Mouse (Mus musculus) forebrain, embryonic 12.5 days (tissue): Measurements from ENCODE around the gene Gad1. TPM values are rescaled to one million over a fixed set of nuclear protein-coding genes. Genes with fewer than 3 reads are reported as not detected.
A peak's percentile ranks its signal among the peaks of the same experiment; 100 is the strongest.

ENCODE experiments used
- ATAC-seq: fragments of 200-750 bp; cut with Nextera tagmentation; 2 replicates; pipeline ENCODE4 v1.8.0; 2017; ENCODE audit warnings: moderate TSS enrichment; ENCODE audit not compliant: low FRiP score
- H3K27ac ChIP-seq: fragments of 300-500 bp; sonication (generic); 2 replicates; pipeline ENCODE4 v1.5.1; 2016; ENCODE audit warnings: mild to moderate bottlenecking
- H3K27me3 ChIP-seq: fragments of 300-500 bp; sonication (generic); 2 replicates; pipeline ENCODE4 v1.6.1; 2016; ENCODE audit warnings: mild to moderate bottlenecking
- H3K36me3 ChIP-seq: fragments of 300-500 bp; sonication (generic); replicated peaks from 2 replicates; pipeline ENCODE4 v1.6.1; 2016; ENCODE audit warnings: mild to moderate bottlenecking
- H3K4me1 ChIP-seq: fragments of 300-500 bp; sonication (generic); 2 replicates; pipeline ENCODE4 v1.6.1; 2016
- H3K4me2 ChIP-seq: fragments of 300-500 bp; sonication (generic); 2 replicates; pipeline ENCODE4 v1.6.1; 2016; ENCODE audit warnings: mild to moderate bottlenecking, moderate library complexity
- H3K4me3 ChIP-seq: fragments of 300-500 bp; sonication (generic); replicated peaks from 2 replicates; pipeline ENCODE4 v1.5.1; 2016; ENCODE audit warnings: mild to moderate bottlenecking
- H3K9ac ChIP-seq: fragments of 300-500 bp; sonication (generic); 2 replicates; pipeline ENCODE4 v1.6.1; 2016; ENCODE audit warnings: mild to moderate bottlenecking
- H3K9me3 ChIP-seq: fragments of 300-500 bp; sonication (generic); 2 replicates; pipeline ENCODE4 v1.6.1; 2016
- WGBS: fragments of 180-500 bp; shearing (Covaris S2); methylation state at CpG from one replicate; pipeline ENCODE4 v1.1.7; 2016; 5-methylcytosine and 5-hydroxymethylcytosine counted together
- polyA plus RNA-seq: library from polyadenylated mRNA; unstranded; fragments of >200 nt; fragmentation: Nextera tagmentation; extraction: Ambion mirVana; gene quantifications from 2 replicates; pipeline ENCODE4 v1.2.1, GENCODE M21; 2016

The Gad1 gene
- polyA plus RNA-seq, 1 experiment from 2014 or later: 24.2 TPM

DNA sequence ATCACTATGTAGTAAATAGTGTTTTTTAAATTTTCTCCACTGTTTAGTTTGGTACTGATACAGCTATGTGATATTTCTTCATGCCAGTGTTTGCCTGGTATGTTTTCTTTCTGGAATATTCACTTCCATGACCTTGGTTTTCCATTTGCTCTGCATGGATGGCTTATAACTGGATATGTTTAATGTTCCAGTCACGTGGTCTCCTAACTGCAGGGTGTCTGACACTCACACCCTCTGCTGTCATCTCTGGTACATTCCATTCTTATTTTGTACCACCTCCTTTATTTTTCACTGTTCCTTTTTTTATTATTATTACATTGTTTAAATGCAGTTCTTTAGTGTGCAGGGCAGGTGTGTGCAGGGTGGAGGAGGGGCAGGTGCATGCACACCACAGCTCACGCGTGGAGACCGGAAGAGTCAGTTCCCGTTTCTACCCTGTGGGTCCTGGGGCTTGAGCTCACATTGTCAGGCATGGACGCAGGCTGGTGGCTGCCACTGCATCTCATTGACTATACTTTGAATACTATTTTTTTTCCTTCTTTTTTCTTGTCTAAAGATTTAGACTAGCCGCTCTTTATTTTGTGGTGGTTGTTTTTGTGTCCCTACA, 62.0 kb downstream of the Gad1 start:
- 90% methylated on average over 7 of the region's 7 CpGs for WGBS
- no peak for ATAC-seq
- no peak overlapping the region for H3K4me3 ChIP-seq
- no peak overlapping the region for H3K27ac ChIP-seq
- no peaks in the 10 kb centered on the region for H3K4me1 ChIP-seq
- H3K9ac ChIP-seq: no peak overlapping the region
- no peak overlapping the region for H3K4me2 ChIP-seq
- H3K36me3 ChIP-seq: no peaks in the 10 kb centered on the region
- no peaks in the 10 kb centered on the region for H3K9me3 ChIP-seq
- no peaks in the 10 kb centered on the region for H3K27me3 ChIP-seq

- Histone ChIP-seq H3K4me3 (no peak overlapping the region), H3K27me3 (no peaks in the 10 kb centered on the region), H3K4me2 (no peak overlapping the region), H3K4me1 (no peaks in the 10 kb centered on the region), H3K27ac (no peak overlapping the region), H3K9me3 (no peaks in the 10 kb centered on the region), H3K36me3 (no peaks in the 10 kb centered on the region), H3K9ac (no peak overlapping the region)
- ATAC-seq: no peak
- WGBS: 68% methylated on average over 2 of the region's 2 CpGs
Observed at GRCm38 (mm10) chr2:70616076-70616475, 63.2 kb downstream of the Gad1 start.

DNA sequence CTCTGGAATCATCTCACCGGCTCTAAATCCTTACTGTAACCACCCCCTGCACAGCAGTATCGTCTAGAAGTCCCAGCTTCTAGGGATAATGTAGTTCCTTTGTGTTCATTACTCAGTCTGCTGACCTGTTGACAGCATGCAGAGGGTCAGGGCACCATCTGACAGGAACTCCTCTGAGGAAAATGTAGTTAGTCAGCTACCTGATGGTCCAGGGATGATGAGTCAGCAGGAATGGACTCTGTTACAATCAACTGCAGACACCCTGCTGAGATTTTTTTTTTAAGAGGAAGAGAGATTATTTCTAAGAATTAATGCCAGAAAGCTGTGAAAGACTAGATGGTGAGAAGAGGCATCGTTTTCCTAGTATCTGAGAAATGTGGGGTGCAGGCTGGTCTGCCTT, 63.7 kb downstream of the Gad1 start:
- Histone ChIP-seq H3K4me2 (no peak overlapping the region), H3K4me1 (no peaks in the 10 kb centered on the region), H3K4me3 (no peak overlapping the region), H3K36me3 (no peaks in the 10 kb centered on the region), H3K9ac (no peak overlapping the region), H3K27me3 (no peaks in the 10 kb centered on the region), H3K9me3 (no peaks in the 10 kb centered on the region), H3K27ac (no peak overlapping the region)
- ATAC-seq: no peak
- WGBS: 81% methylated on average over 3 of the region's 3 CpGs

GRCm38 (mm10) chr2:70619232-70619835, 66.5 kb downstream of the Gad1 start:
- no peak overlapping the region for H3K4me2 ChIP-seq
- H3K4me3 ChIP-seq: no peak overlapping the region
- WGBS: 80% methylated on average over 6 of the region's 6 CpGs
- H3K36me3 ChIP-seq: no peaks in the 10 kb centered on the region
- no peak for ATAC-seq
- no peaks in the 10 kb centered on the region for H3K9me3 ChIP-seq
- H3K4me1 ChIP-seq: no peaks in the 10 kb centered on the region
- no peaks in the 10 kb centered on the region for H3K27me3 ChIP-seq
- H3K27ac ChIP-seq: no peak overlapping the region
- no peak overlapping the region for H3K9ac ChIP-seq

- H3K9ac ChIP-seq: no peak overlapping the region
- H3K27ac ChIP-seq: no peak overlapping the region
- H3K9me3 ChIP-seq: no peaks in the 10 kb centered on the region
- WGBS: 8% methylated on average over 6 of the region's 6 CpGs
- no peaks in the 10 kb centered on the region for H3K27me3 ChIP-seq
- H3K36me3 ChIP-seq: no peaks in the 10 kb centered on the region
- H3K4me1 ChIP-seq: no peaks in the 10 kb centered on the region
- no peak for ATAC-seq
- H3K4me2 ChIP-seq: no peak overlapping the region
- H3K4me3 ChIP-seq: no peak overlapping the region
Observed at GRCm38 (mm10) chr2:70620225-70620624, 67.4 kb downstream of the Gad1 start.

- H3K27me3 ChIP-seq: no peaks in the 10 kb centered on the region
- no peaks in the 10 kb centered on the region for H3K36me3 ChIP-seq
- H3K9ac ChIP-seq: no peak overlapping the region
- no peak overlapping the region for H3K4me3 ChIP-seq
- no peaks in the 10 kb centered on the region for H3K4me1 ChIP-seq
- no peak for ATAC-seq
- 73% methylated on average over 4 of the region's 4 CpGs for WGBS
- no peak overlapping the region for H3K27ac ChIP-seq
- H3K9me3 ChIP-seq: no peaks in the 10 kb centered on the region
- no peak overlapping the region for H3K4me2 ChIP-seq
Observed at GRCm38 (mm10) chr2:70622244-70622643, 69.4 kb downstream of the Gad1 start.

DNA sequence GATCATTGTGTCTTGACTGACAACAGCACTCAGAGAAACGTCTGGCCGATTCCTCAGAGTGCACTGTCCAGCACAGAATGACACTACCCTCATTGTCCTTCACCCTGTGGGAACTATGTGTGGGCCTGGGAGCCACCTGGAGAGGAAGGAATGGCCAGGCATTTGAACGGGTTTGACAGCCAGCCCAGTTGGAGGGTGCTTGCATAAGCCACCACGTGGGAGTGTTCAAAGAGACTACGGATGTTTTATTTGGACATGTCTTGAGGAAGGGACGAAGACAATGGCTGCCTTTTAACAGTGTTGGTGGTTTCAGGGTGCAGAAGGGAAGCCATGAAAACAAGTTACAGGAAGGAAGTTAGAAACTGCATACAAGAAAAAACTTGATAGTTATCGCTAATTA, 72.9 kb downstream of the Gad1 start:
- 83% methylated on average over 7 of the region's 7 CpGs for WGBS
- H3K27ac ChIP-seq: no peak overlapping the region
- H3K27me3 ChIP-seq: no peaks in the 10 kb centered on the region
- ATAC-seq: no peak
- no peaks in the 10 kb centered on the region for H3K36me3 ChIP-seq
- H3K4me3 ChIP-seq: no peak overlapping the region
- peaks cover 12% of the 10 kb centered on the region for H3K4me1 ChIP-seq
- no peak overlapping the region for H3K9ac ChIP-seq
- H3K9me3 ChIP-seq: no peaks in the 10 kb centered on the region
- no peak overlapping the region for H3K4me2 ChIP-seq

- WGBS: 92% methylated on average over 12 of the region's 12 CpGs
Observed at GRCm38 (mm10) chr2:70628397-70628796, 75.5 kb downstream of the Gad1 start.

GRCm38 (mm10) chr2:70629339-70629761, 76.5 kb downstream of the Gad1 start:
- WGBS: 17% methylated on average over 10 of the region's 10 CpGs
- H3K36me3 ChIP-seq: no peaks in the 10 kb centered on the region
- 0 out of 2 replicates have a peak overlapping the region, but pooled peaks have one; percentile 2 for H3K9ac ChIP-seq
- no peak overlapping the region for H3K27ac ChIP-seq
- no peaks in the 10 kb centered on the region for H3K9me3 ChIP-seq
- peaks cover 12% of the 10 kb centered on the region for H3K4me1 ChIP-seq
- H3K27me3 ChIP-seq: no peaks in the 10 kb centered on the region
- peak; percentile 78; the same call in 1 of the 2 replicates for ATAC-seq
- no peak overlapping the region for H3K4me3 ChIP-seq
- H3K4me2 ChIP-seq: peak overlapping the region; percentile 35

More at GRCm38 (mm10) chr2:70628397-70628796, 75.5 kb downstream of the Gad1 start:
- no peak for ATAC-seq
- Histone ChIP-seq H3K4me2 (no peak overlapping the region), H3K4me1 (peaks cover 12% of the 10 kb centered on the region), H3K36me3 (no peaks in the 10 kb centered on the region), H3K9ac (no peak overlapping the region), H3K4me3 (no peak overlapping the region), H3K9me3 (no peaks in the 10 kb centered on the region), H3K27me3 (no peaks in the 10 kb centered on the region), H3K27ac (no peak overlapping the region)

GRCm38 (mm10) chr2:70629921-70630320, 77.0 kb downstream of the Gad1 start:
- Histone ChIP-seq H3K27me3 (no peaks in the 10 kb centered on the region), H3K27ac (no peak overlapping the region), H3K9me3 (no peaks in the 10 kb centered on the region), H3K4me1 (peaks cover 12% of the 10 kb centered on the region), H3K9ac (no peak overlapping the region), H3K4me2 (peak overlapping the region; percentile 35), H3K36me3 (no peaks in the 10 kb centered on the region), H3K4me3 (no peak overlapping the region)
- WGBS: 69% methylated on average over 3 of the region's 3 CpGs
- no peak for ATAC-seq

- no peaks in the 10 kb centered on the region for H3K9me3 ChIP-seq
- H3K4me3 ChIP-seq: no peak overlapping the region
- no peak overlapping the region for H3K9ac ChIP-seq
- H3K4me1 ChIP-seq: peaks cover 12% of the 10 kb centered on the region
- no peaks in the 10 kb centered on the region for H3K27me3 ChIP-seq
- ATAC-seq: no peak
- 83% methylated on average over 1 of the region's 1 CpGs for WGBS
- no peak overlapping the region for H3K27ac ChIP-seq
- no peak overlapping the region for H3K4me2 ChIP-seq
- H3K36me3 ChIP-seq: no peaks in the 10 kb centered on the region
Observed at GRCm38 (mm10) chr2:70631321-70631720, 78.4 kb downstream of the Gad1 start.

GRCm38 (mm10) chr2:70632412-70632811, 79.5 kb downstream of the Gad1 start:
- no peak overlapping the region for H3K27ac ChIP-seq
- no peaks in the 10 kb centered on the region for H3K36me3 ChIP-seq
- WGBS: 94% methylated on average over 1 of the region's 1 CpGs
- no peaks in the 10 kb centered on the region for H3K9me3 ChIP-seq
- peaks cover 12% of the 10 kb centered on the region for H3K4me1 ChIP-seq
- no peak overlapping the region for H3K9ac ChIP-seq
- no peak overlapping the region for H3K4me3 ChIP-seq
- ATAC-seq: no peak
- H3K4me2 ChIP-seq: no peak overlapping the region
- no peaks in the 10 kb centered on the region for H3K27me3 ChIP-seq

GRCm38 (mm10) chr2:70634028-70634690, 81.3 kb downstream of the Gad1 start:
- Histone ChIP-seq H3K4me1 (peaks cover 11% of the 10 kb centered on the region), H3K9ac (no peak overlapping the region), H3K4me2 (no peak overlapping the region), H3K9me3 (no peaks in the 10 kb centered on the region), H3K36me3 (no peaks in the 10 kb centered on the region), H3K4me3 (no peak overlapping the region), H3K27ac (no peak overlapping the region), H3K27me3 (no peaks in the 10 kb centered on the region)
- 90% methylated on average over 5 of the region's 5 CpGs for WGBS
- ATAC-seq: no peak
